Mouse (Mus musculus) myocyte (in vitro differentiated cells): ENCODE data around the gene Esp23. TPM values are rescaled to one million over a fixed set of nuclear protein-coding genes. Genes with fewer than 3 reads are reported as not detected.
"Not testable (repeated sequence)": the region's sequence is repeated elsewhere in the genome, so short reads cannot be mapped to it uniquely, and the experiment has no call there.

ENCODE experiments used
- H3K27me3 ChIP-seq: one replicate; pipeline ENCODE4 v1.6.1; 2011; ENCODE audit not compliant: control insufficient read depth, insufficient read depth, insufficient read length
- H3K36me3 ChIP-seq: one replicate; pipeline ENCODE4 v1.6.1; 2011; ENCODE audit not compliant: control insufficient read depth, insufficient read depth
- H3K4me2 ChIP-seq: one replicate; pipeline ENCODE4 v1.6.1; 2011; ENCODE audit warnings: low read depth, control low read depth
- H3K4me3 ChIP-seq: one replicate; pipeline ENCODE4 v1.5.1; 2011; ENCODE audit warnings: mild to moderate bottlenecking, control low read depth, moderate library complexity
- H3K79me2 ChIP-seq: one replicate; pipeline ENCODE4 v1.6.1; 2011; ENCODE audit not compliant: control insufficient read depth, insufficient read depth
- H3ac ChIP-seq: one replicate; pipeline ENCODE4 v1.6.1; 2011; ENCODE audit not compliant: control insufficient read depth, insufficient read length
- CEBPB ChIP-seq: IDR thresholded peaks from 2 replicates; pipeline ENCODE4 v1.6.1; 2011; ENCODE audit warnings: mild to moderate bottlenecking, moderate library complexity; ENCODE audit not compliant: poor library complexity, insufficient read depth, severe bottlenecking
- E2F4 ChIP-seq: IDR thresholded peaks from one replicate; pipeline ENCODE4 v1.6.1; 2011; ENCODE audit warnings: mild to moderate bottlenecking, control low read depth, moderate library complexity; ENCODE audit not compliant: insufficient read depth
- MAX ChIP-seq: IDR thresholded peaks from one replicate; pipeline ENCODE4 v1.6.1; 2011; ENCODE audit warnings: low read depth, mild to moderate bottlenecking, control low read depth
- MYOD1 ChIP-seq, 3 experiments: IDR thresholded peaks; one replicate each; pipeline ENCODE4 v1.6.1; 2011; ENCODE audit warnings: control low read depth in 2 of 3, low read depth in 2 of 3, mild to moderate bottlenecking in 2 of 3, moderate library complexity in 1 of 3; ENCODE audit not compliant: insufficient read length in 2 of 3, control insufficient read depth in 1 of 3
- MYOG ChIP-seq, 3 experiments: IDR thresholded peaks; one replicate each; pipeline ENCODE4 v1.6.1; 2011; ENCODE audit warnings: control low read depth in 2 of 3, low read depth in 2 of 3, mild to moderate bottlenecking in 2 of 3; ENCODE audit not compliant: insufficient read length in 2 of 3, control insufficient read depth in 1 of 3, insufficient read depth in 1 of 3
- POLR2A ChIP-seq: IDR thresholded peaks from one replicate; pipeline ENCODE4 v1.6.1; 2011; ENCODE audit warnings: low read depth, mild to moderate bottlenecking, control low read depth, moderate library complexity; ENCODE audit not compliant: insufficient read length
- POLR2AphosphoS2 ChIP-seq: IDR thresholded peaks from one replicate; pipeline ENCODE4 v1.6.1; 2011; ENCODE audit warnings: low read depth, control low read depth; ENCODE audit not compliant: insufficient read length
- REST ChIP-seq: IDR thresholded peaks from one replicate; pipeline ENCODE4 v1.6.1; 2011; ENCODE audit warnings: mild to moderate bottlenecking, control low read depth, moderate library complexity; ENCODE audit not compliant: insufficient read depth, insufficient read length
- SRF ChIP-seq: IDR thresholded peaks from one replicate; pipeline ENCODE4 v1.6.1; 2011; ENCODE audit warnings: low read depth; ENCODE audit not compliant: control insufficient read depth, insufficient read length
- TCF12 ChIP-seq: IDR thresholded peaks from one replicate; pipeline ENCODE4 v1.6.1; 2011; ENCODE audit warnings: mild to moderate bottlenecking, control low read depth; ENCODE audit not compliant: poor library complexity, insufficient read depth, severe bottlenecking
- TCF3 ChIP-seq: IDR thresholded peaks from one replicate; pipeline ENCODE4 v1.6.1; 2011; ENCODE audit warnings: low read depth, control low read depth; ENCODE audit not compliant: insufficient read length
- USF1 ChIP-seq: IDR thresholded peaks from one replicate; pipeline ENCODE4 v1.6.1; 2011; ENCODE audit warnings: low read depth, mild to moderate bottlenecking, control low read depth, moderate library complexity
- polyA plus RNA-seq: library from polyadenylated mRNA; unstranded; fragments of >200 nt; fragmentation: generic; extraction: Trizol; gene quantifications from one replicate; pipeline ENCODE4 v1.2.1, GENCODE M21; 2012; ENCODE audit warnings: missing spikeins

Esp23 gene
- polyA plus RNA-seq, result not detected

GRCm38 (mm10) chr17:39076937-39077336, at the start of gene Esp23:
TSS of gene Esp23 (minus strand) at chr17:39077037.
- Histone ChIP-seq H3K36me3 (no peaks in the 10 kb centered on the region), H3K4me3 (no peak within 1 kb of the TSS), H3K4me2 (no peak within 1 kb of the TSS), H3K27me3 (no peaks in the 10 kb centered on the region), H3K79me2 (no peaks in the 10 kb centered on the region), H3ac (no peak within 1 kb of the TSS)
- TF ChIP-seq E2F4 (no peak), POLR2AphosphoS2 (no peak), TCF3 (no peak), POLR2A (no peak), CEBPB (no peak), USF1 (no peak)

GRCm38 (mm10) chr17:39107126-39107525, 30.3 kb upstream of the Esp23 start:
- not testable (repeated sequence) for H3K36me3 ChIP-seq, H3K27me3 ChIP-seq, H3ac ChIP-seq, H3K4me3 ChIP-seq, H3K4me2 ChIP-seq, H3K79me2 ChIP-seq

GRCm38 (mm10) chr17:39095034-39095433, 18.2 kb upstream of the Esp23 start, which contains the start of gene Esp22:
TSS of gene Esp22 (plus strand) at chr17:39095334.
- H3K27me3 ChIP-seq, result no peaks in the 10 kb centered on the region
- H3K79me2 ChIP-seq, result no peaks in the 10 kb centered on the region
- H3K4me3 ChIP-seq, result no peak within 1 kb of the TSS
- no peak within 1 kb of the TSS for H3K4me2 ChIP-seq
- TF ChIP-seq CEBPB, result no peak
- no peak for TF ChIP-seq POLR2AphosphoS2
- no peak for TF ChIP-seq TCF12
- no peak for TF ChIP-seq USF1
- no peak for TF ChIP-seq MYOD1 (IDR thresholded peaks at IDR 0.05; ENCODE audit: control insufficient read depth in 1 of 3, insufficient read length in 2 of 3, low read depth in 2 of 3)
- TF ChIP-seq MAX, result no peak
- no peak for TF ChIP-seq TCF3
- no peak for TF ChIP-seq E2F4
- no peak for TF ChIP-seq MYOG (IDR thresholded peaks at IDR 0.05; ENCODE audit: control insufficient read depth in 1 of 3, insufficient read depth in 1 of 3, insufficient read length in 2 of 3, low read depth in 2 of 3)
- TF ChIP-seq REST, result no peak
- TF ChIP-seq POLR2A, result no peak
- no peak for TF ChIP-seq SRF
- H3K36me3 ChIP-seq, result no peaks in the 10 kb centered on the region
- no peak within 1 kb of the TSS for H3ac ChIP-seq

- Histone ChIP-seq H3K36me3 (no peaks in the 10 kb centered on the region), H3K4me3 (no peak overlapping the region), H3K27me3 (no peaks in the 10 kb centered on the region), H3K79me2 (no peaks in the 10 kb centered on the region), H3ac (no peak overlapping the region), H3K4me2 (no peak overlapping the region)
- no peak for TF ChIP-seq SRF
- no peak for TF ChIP-seq MAX
- no peak for TF ChIP-seq POLR2AphosphoS2
- TF ChIP-seq MYOG (IDR thresholded peaks at IDR 0.05; ENCODE audit: control insufficient read depth in 1 of 3, insufficient read depth in 1 of 3, insufficient read length in 2 of 3, low read depth in 2 of 3), result no peak
- no peak for TF ChIP-seq E2F4
- no peak for TF ChIP-seq POLR2A
- TF ChIP-seq USF1, result no peak
- no peak for TF ChIP-seq REST
- no peak for TF ChIP-seq TCF3
- no peak for TF ChIP-seq MYOD1 (IDR thresholded peaks at IDR 0.05; ENCODE audit: control insufficient read depth in 1 of 3, insufficient read length in 2 of 3, low read depth in 2 of 3)
- no peak for TF ChIP-seq TCF12
- no peak for TF ChIP-seq CEBPB
Observed at GRCm38 (mm10) chr17:39063641-39064040, 13.2 kb downstream of the Esp23 start.

GRCm38 (mm10) chr17:39043241-39043640, 33.6 kb downstream of the Esp23 start, which contains the start of gene Gm21903:
TSS of gene Gm21903 (minus strand) at chr17:39043341.
- Histone ChIP-seq H3K4me3 (no peak within 1 kb of the TSS), H3K27me3 (no peaks in the 10 kb centered on the region), H3K36me3 (no peaks in the 10 kb centered on the region), H3ac (no peak within 1 kb of the TSS), H3K79me2 (no peaks in the 10 kb centered on the region), H3K4me2 (no peak within 1 kb of the TSS)
- TF ChIP-seq E2F4 (no peak), TCF3 (no peak), USF1 (no peak), MAX (no peak), TCF12 (no peak), POLR2A (no peak), CEBPB (no peak), MYOD1 (IDR thresholded peaks at IDR 0.05; ENCODE audit: control insufficient read depth in 1 of 3, insufficient read length in 2 of 3, low read depth in 2 of 3) (no peak), REST (no peak), POLR2AphosphoS2 (no peak), SRF (no peak), MYOG (IDR thresholded peaks at IDR 0.05; ENCODE audit: control insufficient read depth in 1 of 3, insufficient read depth in 1 of 3, insufficient read length in 2 of 3, low read depth in 2 of 3) (no peak)

DNA sequence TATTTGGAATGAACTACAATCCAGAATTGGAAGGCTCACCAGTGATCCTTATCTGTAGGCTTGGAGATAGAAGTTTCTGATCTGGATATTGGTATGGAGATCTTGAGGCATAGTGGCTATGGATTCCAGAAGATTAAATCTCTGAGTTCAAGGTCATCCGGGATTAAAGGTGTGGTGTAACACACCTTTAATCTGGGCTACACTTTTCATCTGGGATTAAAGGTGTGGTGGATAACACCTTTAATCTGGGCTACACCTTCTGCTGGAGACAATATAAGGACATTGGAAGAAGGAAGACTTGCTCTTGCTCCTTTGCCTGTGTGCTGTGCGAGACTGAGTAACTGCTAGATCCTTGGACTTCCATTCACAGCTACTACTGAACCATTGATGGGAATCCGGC, 40.4 kb downstream of the Esp23 start, which contains the start of gene Esp24:
Esp24 (plus strand) TSS at position 301 of the 400 bp plus-strand sequence.
- not testable (repeated sequence) for H3K36me3 ChIP-seq, H3K27me3 ChIP-seq, H3ac ChIP-seq, H3K4me2 ChIP-seq, H3K4me3 ChIP-seq, H3K79me2 ChIP-seq
